Mouse (Mus musculus) lung, postnatal 0 days (tissue): Measurements from ENCODE around the gene Gpr75. TPM values are rescaled to one million over a fixed set of nuclear protein-coding genes. Genes with fewer than 3 reads are reported as not detected.

Experiments used
- ATAC-seq: fragments of 200-750 bp; cut with Nextera tagmentation; 2 replicates; pipeline ENCODE4 v1.8.0; 2017; ENCODE audit warnings: moderate library complexity
- DNase-seq: peaks from one replicate; pipeline ENCODE4 v3.0.0-alpha.2; 2016; ENCODE audit warnings: low spot score
- H3K27ac ChIP-seq: fragments of 300-500 bp; sonication (generic); 2 replicates; pipeline ENCODE4 v1.5.1; 2014; ENCODE audit warnings: antibody characterized with exemption, mild to moderate bottlenecking, low read length, mixed read lengths
- H3K27me3 ChIP-seq: fragments of 300-500 bp; sonication (generic); replicated peaks from 2 replicates; pipeline ENCODE4 v1.6.1; 2014; ENCODE audit warnings: low read length, mixed read lengths; ENCODE audit not compliant: insufficient read depth
- H3K36me3 ChIP-seq: fragments of 300-500 bp; sonication (generic); 2 replicates; pipeline ENCODE4 v1.6.1; 2014; ENCODE audit warnings: low read length, mixed read lengths; ENCODE audit not compliant: insufficient read depth
- H3K4me1 ChIP-seq: fragments of 300-500 bp; sonication (generic); 2 replicates; pipeline ENCODE4 v1.6.1; 2014; ENCODE audit warnings: antibody characterized with exemption, low read depth, low read length, mixed read lengths; ENCODE audit not compliant: insufficient read depth
- H3K4me2 ChIP-seq: fragments of 300-500 bp; sonication (generic); replicated peaks from 2 replicates; pipeline ENCODE4 v1.6.1; 2014; ENCODE audit warnings: low read depth, mild to moderate bottlenecking, low read length, moderate library complexity, mixed read lengths
- H3K4me3 ChIP-seq: fragments of 300-500 bp; sonication (generic); 2 replicates; pipeline ENCODE4 v1.5.1; 2014; ENCODE audit warnings: low read depth, low read length
- H3K9ac ChIP-seq: fragments of 300-500 bp; sonication (generic); replicated peaks from 2 replicates; pipeline ENCODE4 v1.6.1; 2014; ENCODE audit warnings: low read depth, mild to moderate bottlenecking
- H3K9me3 ChIP-seq: fragments of 300-500 bp; sonication (generic); 2 replicates; pipeline ENCODE4 v1.6.1; 2016; ENCODE audit warnings: low read length, mixed read lengths
- CTCF ChIP-seq: IDR thresholded peaks from 2 replicates; pipeline ENCODE4 v1.5.1; 2016; ENCODE audit warnings: antibody characterized with exemption, mild to moderate bottlenecking
- EP300 ChIP-seq: IDR thresholded peaks from 2 replicates; pipeline ENCODE4 v1.6.1; 2016; ENCODE audit warnings: antibody characterized with exemption, mild to moderate bottlenecking, control low read depth
- WGBS: fragments of 180-500 bp; shearing (Covaris S2); extraction: QIAGEN DNeasy Blood & Tissue Kit; methylation state at CpG from one replicate; pipeline ENCODE4 v1.1.7; 2014; 5-methylcytosine and 5-hydroxymethylcytosine counted together
- polyA plus RNA-seq: library from polyadenylated mRNA; unstranded; fragments of >200 nt; fragmentation: Nextera tagmentation; extraction: Ambion mirVana; gene quantifications from 2 replicates; pipeline ENCODE4 v1.2.1, GENCODE M21; 2015

Gene Gpr75
- 0.06 TPM in 1 of 2 replicates, not detected in the other for polyA plus RNA-seq

DNA sequence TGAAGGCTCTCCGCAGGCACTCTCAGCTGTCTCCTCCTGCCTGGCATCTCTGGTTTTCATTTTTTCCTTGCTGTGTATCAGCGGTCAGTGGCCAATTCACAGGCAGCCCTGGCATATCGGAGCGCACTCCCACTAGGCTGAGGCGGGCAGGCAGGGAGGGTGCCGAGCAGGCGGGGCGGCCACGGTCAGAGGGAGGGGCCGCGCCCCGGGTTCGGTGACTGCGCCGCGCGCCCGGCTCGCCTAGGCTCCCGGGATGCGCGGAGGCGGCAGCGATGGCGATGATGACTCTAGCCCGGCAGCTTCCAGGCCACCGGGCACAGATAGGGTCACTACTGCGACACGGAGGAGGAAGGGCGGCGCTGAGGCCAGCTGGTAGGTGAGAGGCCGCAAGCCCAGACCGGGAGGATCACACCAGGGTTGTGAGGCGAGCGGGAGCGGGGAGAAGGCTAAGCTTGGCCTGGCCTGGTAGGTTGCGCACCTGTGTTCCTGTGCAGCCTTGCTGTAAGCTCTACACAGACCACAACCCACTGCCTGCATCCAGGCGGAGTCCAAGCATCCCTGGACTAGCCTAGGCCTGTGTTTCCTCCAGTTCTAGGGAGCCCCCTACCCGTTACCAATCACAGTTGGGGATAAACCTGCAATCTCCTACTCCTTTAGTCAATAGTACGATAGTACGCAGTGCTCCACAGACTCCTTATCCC lies at the start of gene Gpr75, which contains the start of gene Asb3:
Gpr75 (plus strand) TSS at position 188 of the 701 bp plus-strand sequence.
Asb3 (plus strand) TSS at position 246 of the 701 bp plus-strand sequence.
- Histone ChIP-seq H3K36me3 (0 out of 2 replicates have a peak, but pooled peaks cover 6% of the 10 kb centered on the region), H3K4me3 (peak within 1 kb of the TSS; percentile 31; the same call in 1 of the 2 replicates), H3K4me1 (peaks cover 7% of the 10 kb centered on the region; the same call in 1 of the 2 replicates), H3K27me3 (no peaks in the 10 kb centered on the region), H3K27ac (no peak within 1 kb of the TSS), H3K4me2 (peak within 1 kb of the TSS; percentile 62), H3K9me3 (no peaks in the 10 kb centered on the region), H3K9ac (no peak within 1 kb of the TSS)
- peak; percentile 50 for DNase-seq
- peak; percentile 94 for ATAC-seq
- 5% methylated on average over 40 of the region's 41 CpGs for WGBS
- TF ChIP-seq CTCF: no peak

DNA sequence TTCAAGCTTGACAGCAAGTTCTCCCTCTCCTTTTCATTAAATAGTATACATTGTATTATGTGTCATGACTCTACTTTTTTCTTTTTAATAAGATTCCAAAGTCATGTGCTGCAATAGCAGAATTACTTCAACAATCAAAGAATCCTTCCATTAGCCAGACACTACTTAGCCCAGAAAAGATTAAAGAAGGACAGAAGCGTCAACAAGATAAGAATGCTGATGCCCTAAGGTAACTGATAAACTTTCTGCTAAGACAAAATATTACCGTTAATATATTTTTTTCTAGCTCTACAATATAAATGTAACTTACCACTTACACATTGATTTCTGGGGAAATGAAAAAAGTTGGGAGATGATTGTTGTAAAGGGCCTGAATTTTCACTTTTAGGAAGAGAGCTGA lies 46.4 kb upstream of the Gpr75 start:
- Histone ChIP-seq H3K9me3 (no peaks in the 10 kb centered on the region), H3K4me3 (no peak overlapping the region), H3K36me3 (peaks cover 19% of the 10 kb centered on the region; the same call in 1 of the 2 replicates), H3K27ac (no peak overlapping the region), H3K27me3 (no peaks in the 10 kb centered on the region), H3K9ac (no peak overlapping the region), H3K4me2 (no peak overlapping the region), H3K4me1 (no peaks in the 10 kb centered on the region)
- TF ChIP-seq EP300: no peak
- TF ChIP-seq CTCF: no peak
- ATAC-seq: no peak
- no peak for DNase-seq
- WGBS: 96% methylated on average over 2 of the region's 2 CpGs

DNA sequence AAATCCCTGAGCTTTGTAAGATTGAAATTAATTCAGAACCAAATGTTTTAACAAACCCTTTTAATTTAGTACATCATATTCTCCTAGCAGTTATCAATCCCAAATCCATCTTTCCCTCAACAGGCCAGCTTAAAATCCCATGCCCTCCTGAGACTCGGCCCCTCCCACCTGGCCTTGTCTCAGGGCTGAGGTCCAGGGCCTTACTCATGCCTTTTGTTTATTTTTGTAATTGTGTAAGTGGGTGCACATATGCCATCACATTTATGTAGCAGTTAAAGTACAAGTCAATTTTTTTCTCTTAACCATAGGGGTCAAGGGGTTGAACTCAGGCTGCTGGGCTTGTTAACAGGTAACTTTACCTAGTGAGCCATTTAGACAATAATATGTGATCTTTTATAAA lies 40.8 kb upstream of the Gpr75 start:
- TF ChIP-seq EP300: no peak
- WGBS: 81% methylated on average over 1 of the region's 1 CpGs

DNA sequence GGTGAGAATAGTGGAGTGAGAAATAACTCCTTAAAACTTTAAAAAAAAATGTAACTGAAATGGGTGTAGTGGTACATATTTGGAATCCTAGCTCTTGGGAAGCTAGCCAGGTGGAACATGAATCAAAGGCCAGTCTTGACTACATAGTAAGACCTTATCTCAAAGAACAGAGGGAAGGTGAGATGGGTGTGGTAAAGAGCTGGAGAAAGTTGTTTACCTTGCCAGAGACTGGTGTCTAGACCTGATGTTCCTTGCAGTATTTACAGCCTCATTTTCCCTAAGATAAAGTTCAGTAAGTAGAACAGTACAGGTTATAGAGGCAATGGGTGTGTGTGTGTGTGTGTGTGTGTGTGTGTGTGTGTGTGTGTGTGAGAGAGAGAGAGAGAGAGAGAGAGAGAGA lies 12.7 kb upstream of the Gpr75 start:
- H3K27me3 ChIP-seq: no peaks in the 10 kb centered on the region
- TF ChIP-seq CTCF (no peak), EP300 (no peak)
- H3K4me3 ChIP-seq: no peak overlapping the region
- no peaks in the 10 kb centered on the region for H3K4me1 ChIP-seq
- H3K4me2 ChIP-seq: no peak overlapping the region
- no peaks in the 10 kb centered on the region for H3K9me3 ChIP-seq
- ATAC-seq (peak; percentile 17; the same call in 1 of the 2 replicates), DNase-seq (peak; percentile 7)
- H3K36me3 ChIP-seq: peaks cover 26% of the 10 kb centered on the region
- H3K9ac ChIP-seq: no peak overlapping the region
- no peak overlapping the region for H3K27ac ChIP-seq

More for the DNA sequence above, 40.8 kb upstream of the Gpr75 start:
- H3K4me1 ChIP-seq: no peaks in the 10 kb centered on the region
- no peak for DNase-seq
- no peak for ATAC-seq
- H3K9ac ChIP-seq: no peak overlapping the region
- no peaks in the 10 kb centered on the region for H3K27me3 ChIP-seq
- no peaks in the 10 kb centered on the region for H3K9me3 ChIP-seq
- no peak overlapping the region for H3K27ac ChIP-seq
- no peak overlapping the region for H3K4me3 ChIP-seq
- H3K36me3 ChIP-seq: 0 out of 2 replicates have a peak, but pooled peaks cover 12% of the 10 kb centered on the region
- no peak overlapping the region for H3K4me2 ChIP-seq

DNA sequence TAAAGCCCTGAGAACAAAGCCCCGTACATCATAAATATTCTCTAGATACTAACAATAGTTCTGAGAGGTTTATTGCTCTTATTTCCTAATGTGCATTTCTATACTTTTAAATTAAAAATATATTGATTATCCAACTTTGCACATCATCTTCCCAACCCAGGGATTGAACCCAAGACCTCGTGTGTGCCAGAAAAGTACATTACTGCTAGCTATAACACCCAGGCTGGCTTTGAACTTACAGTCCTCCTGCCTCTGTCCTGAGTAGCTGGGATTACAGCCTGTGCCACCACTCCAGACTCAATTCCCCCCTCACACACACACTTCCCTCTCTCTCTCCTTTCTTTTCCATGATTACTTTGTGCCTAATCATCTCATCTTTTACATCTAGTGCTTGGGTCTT lies 3.0 kb downstream of the Gpr75 start:
- no peak for TF ChIP-seq CTCF
- TF ChIP-seq EP300: no peak
- Histone ChIP-seq H3K4me2 (no peak overlapping the region), H3K9ac (no peak overlapping the region), H3K36me3 (no peaks in the 10 kb centered on the region), H3K4me1 (peaks cover 7% of the 10 kb centered on the region; the same call in 1 of the 2 replicates), H3K27me3 (no peaks in the 10 kb centered on the region), H3K9me3 (no peaks in the 10 kb centered on the region), H3K27ac (no peak overlapping the region), H3K4me3 (no peak overlapping the region)
- ATAC-seq: no peak
- WGBS: 91% methylated on average over 2 of the region's 2 CpGs
- no peak for DNase-seq

DNA sequence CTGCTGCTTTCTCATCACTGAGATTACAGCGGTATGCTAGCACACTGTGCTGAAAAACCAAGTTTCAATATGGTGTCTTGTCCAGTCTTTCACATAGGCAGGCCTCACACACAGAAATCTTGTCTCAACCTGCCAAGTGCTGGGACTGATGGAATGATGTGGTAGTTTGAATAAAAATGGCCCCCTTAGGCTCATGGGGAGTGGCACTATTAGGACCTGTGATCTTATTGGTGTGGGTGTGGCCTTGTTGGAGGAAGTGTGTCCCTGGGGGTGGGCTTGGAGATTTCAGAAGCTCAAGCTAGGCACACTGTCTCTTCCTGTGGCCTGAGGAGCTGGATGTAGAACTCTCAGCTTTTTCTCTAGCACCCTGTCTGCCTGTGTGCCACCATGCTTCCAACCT lies 11.0 kb downstream of the Gpr75 start:
- no peak for TF ChIP-seq EP300
- TF ChIP-seq CTCF: no peak
- no peak for DNase-seq
- ATAC-seq: no peak
- no peaks in the 10 kb centered on the region for H3K27me3 ChIP-seq
- no peak overlapping the region for H3K4me2 ChIP-seq
- no peaks in the 10 kb centered on the region for H3K4me1 ChIP-seq
- H3K36me3 ChIP-seq: no peaks in the 10 kb centered on the region
- H3K4me3 ChIP-seq: no peak overlapping the region
- WGBS: 89% methylated on average over 1 of the region's 1 CpGs
- H3K27ac ChIP-seq: no peak overlapping the region
- no peaks in the 10 kb centered on the region for H3K9me3 ChIP-seq
- H3K9ac ChIP-seq: no peak overlapping the region

DNA sequence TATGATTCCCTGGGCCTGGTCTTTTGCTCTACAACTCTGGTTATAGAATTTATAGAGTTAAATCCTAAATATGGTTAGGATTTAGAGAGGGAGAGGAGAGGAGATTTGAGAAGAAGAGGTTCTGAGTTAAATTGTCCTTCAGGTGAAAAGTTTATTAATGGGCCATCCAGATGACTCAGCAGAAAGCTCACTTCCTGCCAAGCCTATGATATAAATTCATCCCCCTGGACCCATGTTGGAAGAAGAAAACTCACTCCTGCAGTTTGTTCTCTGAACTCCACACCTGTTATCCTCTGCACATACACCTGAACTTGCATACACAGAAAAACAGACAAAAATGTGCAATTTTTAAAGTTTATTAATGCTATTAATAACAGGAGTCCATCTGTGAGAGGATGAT lies 14.2 kb downstream of the Gpr75 start:
- H3K27me3 ChIP-seq: no peaks in the 10 kb centered on the region
- H3K4me2 ChIP-seq: no peak overlapping the region
- TF ChIP-seq EP300: no peak
- no peaks in the 10 kb centered on the region for H3K36me3 ChIP-seq
- H3K4me1 ChIP-seq: no peaks in the 10 kb centered on the region
- no peak overlapping the region for H3K9ac ChIP-seq
- no peak overlapping the region for H3K27ac ChIP-seq
- no peak overlapping the region for H3K4me3 ChIP-seq
- DNase-seq (no peak), ATAC-seq (no peak)
- H3K9me3 ChIP-seq: no peaks in the 10 kb centered on the region
